In the genomic region with DNA sequence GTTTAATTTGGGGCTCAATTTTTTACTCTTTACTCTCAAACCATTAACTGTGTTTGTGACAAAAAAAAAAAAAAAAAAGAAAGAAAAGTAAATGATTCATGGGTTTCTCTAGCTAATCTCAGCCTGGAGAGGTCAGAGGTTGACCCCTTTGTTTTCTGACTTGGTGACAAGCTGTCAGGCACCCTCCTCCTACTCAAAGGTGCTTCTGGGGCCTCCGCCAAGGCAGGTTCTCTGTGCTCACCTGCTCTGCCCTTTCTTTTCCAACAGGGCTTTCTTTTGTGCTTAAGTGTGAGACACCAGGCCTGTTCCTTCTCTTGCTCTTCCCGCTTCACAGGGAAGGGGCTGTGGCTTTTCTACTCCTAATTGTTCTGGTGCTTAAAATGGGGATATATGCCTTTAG, we compare ENCODE assay signal across 15 mouse cellular contexts.
DNase-seq lines count a peak whose midpoint lies in the region; ATAC-seq and TF ChIP-seq lines count a peak whose summit lies in the region.
"Had no signal": no experiment of that assay in that cellular context is flagged by ENCODE, and none has a peak within 500 bp of the region (broad histone marks: within the 10 kb centered on the region; RNA-seq: fewer than 3 reads in every experiment).

No protein-coding gene starts in this region.

- TF ChIP-seq POLR2A in cerebellum, adult 2 months (IDR thresholded peaks at IDR 0.05; ENCODE audit: borderline replicate concordance, insufficient read depth, low read length) = no peak

- no peak for ATAC-seq in heart, embryonic 13.5 days (ENCODE audit: extremely low read depth, insufficient number of reproducible peaks, low FRiP score, low TSS enrichment)
- ATAC-seq in liver, postnatal 0 days = no peak
- ATAC-seq in liver, embryonic 12.5 days = no peak
- ATAC-seq in forebrain, embryonic 16.5 days = no peak

- H3K4me3 ChIP-seq in cerebellum, adult 2 months (replicated peaks; ENCODE audit: insufficient read depth, low read depth, low read length) = no peak overlapping the region
- no peak overlapping the region for H3K4me3 ChIP-seq in heart, embryonic 13.5 days
- H3K4me3 ChIP-seq in liver, postnatal 0 days (ENCODE audit: low read depth, low read length) = no peak overlapping the region
- H3K4me3 ChIP-seq in liver, embryonic 12.5 days = no peak overlapping the region
- no peak overlapping the region for H3K4me3 ChIP-seq in forebrain, embryonic 16.5 days (replicated peaks; ENCODE audit: low read length)
- H3K4me3 ChIP-seq: embryonic facial prominence, embryonic 10.5 days; limb, embryonic 10.5 days; liver, embryonic 15.5 days had no signal

- no peak for TF ChIP-seq CTCF in cerebellum, adult 2 months (IDR thresholded peaks at IDR 0.05; ENCODE audit: borderline replicate concordance, insufficient read depth, low read depth, low read length)
- no peak for TF ChIP-seq CTCF in liver, postnatal 0 days (IDR thresholded peaks at IDR 0.05; ENCODE audit: low read depth)

- peak overlapping the region; percentile 74 for H3K27ac ChIP-seq in cerebellum, adult 2 months (ENCODE audit: insufficient read depth, low read length)
- H3K27ac ChIP-seq in heart, embryonic 13.5 days (replicated peaks) = peak overlapping the region; percentile 71
- peak overlapping the region; percentile 25; the same call in 1 of the 2 replicates for H3K27ac ChIP-seq in liver, postnatal 0 days (ENCODE audit: low read depth)
- no peak overlapping the region for H3K27ac ChIP-seq in liver, embryonic 12.5 days
- H3K27ac ChIP-seq in forebrain, embryonic 16.5 days (ENCODE audit: low read length) = peak overlapping the region; percentile 37
- H3K27ac ChIP-seq: embryonic facial prominence, embryonic 10.5 days; limb, embryonic 10.5 days; liver, embryonic 15.5 days had no signal

- H3K4me1 ChIP-seq in cerebellum, adult 2 months (ENCODE audit: control insufficient read depth, insufficient read depth, low read length) = peaks cover 18% of the 10 kb centered on the region
- peaks cover 38% of the 10 kb centered on the region for H3K4me1 ChIP-seq in heart, embryonic 13.5 days
- H3K4me1 ChIP-seq in liver, postnatal 0 days (ENCODE audit: insufficient read depth) = peaks cover 21% of the 10 kb centered on the region
- peaks cover 77% of the 10 kb centered on the region for H3K4me1 ChIP-seq in liver, embryonic 12.5 days
- peaks cover 8% of the 10 kb centered on the region for H3K4me1 ChIP-seq in forebrain, embryonic 16.5 days (replicated peaks; ENCODE audit: control insufficient read depth, insufficient read depth, low read length)

- TF ChIP-seq EP300 in liver, postnatal 0 days (IDR thresholded peaks at IDR 0.05; ENCODE audit: low read depth) = no peak

- no peak overlapping the region for H3K9ac ChIP-seq in heart, embryonic 13.5 days
- H3K9ac ChIP-seq in liver, postnatal 0 days (replicated peaks) = no peak overlapping the region
- H3K9ac ChIP-seq in liver, embryonic 12.5 days = no peak overlapping the region
- no peak overlapping the region for H3K9ac ChIP-seq in forebrain, embryonic 16.5 days (replicated peaks; ENCODE audit: low read depth, low read length)
- H3K9ac ChIP-seq: liver, embryonic 15.5 days had no signal

- 0 out of 2 replicates have a peak, but pooled peaks cover 1% of the 10 kb centered on the region for H3K9me3 ChIP-seq in heart, embryonic 13.5 days
- no peaks in the 10 kb centered on the region for H3K9me3 ChIP-seq in liver, postnatal 0 days (ENCODE audit: low read length)
- H3K9me3 ChIP-seq in liver, embryonic 12.5 days (replicated peaks) = no peaks in the 10 kb centered on the region
- no peaks in the 10 kb centered on the region for H3K9me3 ChIP-seq in forebrain, embryonic 16.5 days (ENCODE audit: control insufficient read depth, low read length)
- H3K9me3 ChIP-seq: embryonic facial prominence, embryonic 10.5 days; limb, embryonic 10.5 days; liver, embryonic 15.5 days had no signal

- DNase-seq in cerebellum, adult 2 months = peak; percentile 51 to 71
- DNase-seq in cerebellum, adult 8-10 months = no peak
- DNase-seq in heart, adult 9 months (ENCODE audit: low spot score in 2 of 2) = no peak
- DNase-seq in liver, postnatal 0 days = no peak
- DNase-seq in adipocyte (ENCODE audit: low spot score) = no peak
- DNase-seq: adrenal gland, adult 2 months; kidney, postnatal 14 days; lung, postnatal 36 days had no signal

- no peaks in the 10 kb centered on the region for H3K27me3 ChIP-seq in cerebellum, adult 2 months (ENCODE audit: control insufficient read depth, insufficient read depth, low read length)
- no peaks in the 10 kb centered on the region for H3K27me3 ChIP-seq in heart, embryonic 13.5 days (replicated peaks)
- H3K27me3 ChIP-seq in liver, postnatal 0 days (ENCODE audit: insufficient read depth, low read length) = no peaks in the 10 kb centered on the region
- H3K27me3 ChIP-seq in liver, embryonic 12.5 days (replicated peaks) = no peaks in the 10 kb centered on the region
- no peaks in the 10 kb centered on the region for H3K27me3 ChIP-seq in forebrain, embryonic 16.5 days (replicated peaks; ENCODE audit: control insufficient read depth, insufficient read depth, low read length)
- H3K27me3 ChIP-seq: liver, embryonic 15.5 days had no signal

- no peaks in the 10 kb centered on the region for H3K36me3 ChIP-seq in heart, embryonic 13.5 days
- no peaks in the 10 kb centered on the region for H3K36me3 ChIP-seq in liver, postnatal 0 days (replicated peaks; ENCODE audit: insufficient read depth, low read length)
- no peaks in the 10 kb centered on the region for H3K36me3 ChIP-seq in liver, embryonic 12.5 days
- H3K36me3 ChIP-seq in forebrain, embryonic 16.5 days (ENCODE audit: control insufficient read depth, insufficient read depth) = no peaks in the 10 kb centered on the region
- H3K36me3 ChIP-seq: embryonic facial prominence, embryonic 10.5 days; limb, embryonic 10.5 days; liver, embryonic 15.5 days had no signal

- H3K4me2 ChIP-seq in heart, embryonic 13.5 days = no peak overlapping the region
- no peak overlapping the region for H3K4me2 ChIP-seq in liver, postnatal 0 days (ENCODE audit: low read depth, low read length)
- H3K4me2 ChIP-seq in liver, embryonic 12.5 days = no peak overlapping the region
- H3K4me2 ChIP-seq in forebrain, embryonic 16.5 days (ENCODE audit: low read length) = no peak overlapping the region
- H3K4me2 ChIP-seq: liver, embryonic 15.5 days; midbrain, embryonic 11.5 days had no signal

- WGBS in cerebellum, adult 2 months = 54% methylated on average over 2 of the region's 2 CpGs
- WGBS in heart, embryonic 13.5 days = 52% methylated on average over 2 of the region's 2 CpGs
- WGBS in liver, postnatal 0 days (ENCODE audit: insufficient replicate concordance) = 48% methylated on average over 2 of the region's 2 CpGs
- 71% methylated on average over 2 of the region's 2 CpGs for WGBS in liver, embryonic 12.5 days (ENCODE audit: insufficient replicate concordance)
- 76% methylated on average over 2 of the region's 2 CpGs for WGBS in forebrain, embryonic 16.5 days

Comparison
In these comparisons a context has a peak if more than half of its experiments do, and no peak if none do; other contexts are left out.
1. DNase-seq: peak in cerebellum, adult 2 months (2 of 2); none in cerebellum, adult 8-10 months (single experiment), heart, adult 9 months (0 of 2), liver, postnatal 0 days (single experiment) and adipocyte (single experiment).